Mouse (Mus musculus): ENCODE results near the gene Ins2.

Gene Ins2

GRCm38 (mm10) chr7:142663151-142663550 is 80.0 kb downstream of the Ins2 start:
- DNase-seq: no peak

- no peak for DNase-seq
These were observed 81.4 kb downstream of the Ins2 start for GRCm38 (mm10) chr7:142661811-142662210.

GRCm38 (mm10) chr7:142661046-142661445 is 82.1 kb downstream of the Ins2 start:
- no peak for DNase-seq

- no peak for DNase-seq
These were observed 82.6 kb downstream of the Ins2 start for GRCm38 (mm10) chr7:142660651-142660945.

GRCm38 (mm10) chr7:142659767-142660650 is 83.2 kb downstream of the Ins2 start:
- DNase-seq: no peak

GRCm38 (mm10) chr7:142659181-142659681 is 84.0 kb downstream of the Ins2 start:
- no peak for DNase-seq

- DNase-seq: no peak
These were observed 84.5 kb downstream of the Ins2 start for GRCm38 (mm10) chr7:142658681-142659180.

GRCm38 (mm10) chr7:142657821-142658614 is 85.2 kb downstream of the Ins2 start:
- no peak for DNase-seq

- DNase-seq: no peak
These were observed 85.8 kb downstream of the Ins2 start for GRCm38 (mm10) chr7:142657341-142657791.

GRCm38 (mm10) chr7:142656055-142656454 is 87.1 kb downstream of the Ins2 start:
- DNase-seq: no peak

- DNase-seq: no peak
These were observed 87.5 kb downstream of the Ins2 start for GRCm38 (mm10) chr7:142655633-142656032.

- DNase-seq: no peak
These were observed 89.5 kb downstream of the Ins2 start for GRCm38 (mm10) chr7:142653726-142654125.

- DNase-seq: no peak
These were observed 96.5 kb downstream of the Ins2 start for GRCm38 (mm10) chr7:142646676-142647075.

GRCm38 (mm10) chr7:142645045-142645444 is 98.1 kb downstream of the Ins2 start:
- DNase-seq: no peak

- no peak for DNase-seq
These were observed 107.0 kb downstream of the Ins2 start for GRCm38 (mm10) chr7:142636178-142636577.

GRCm38 (mm10) chr7:142630691-142631090 is 112.5 kb downstream of the Ins2 start:
- DNase-seq: no peak

GRCm38 (mm10) chr7:142629806-142630205 is 113.4 kb downstream of the Ins2 start:
- no peak for DNase-seq
